10 mouse cellular contexts compared by ENCODE assay signal in the genomic region with DNA sequence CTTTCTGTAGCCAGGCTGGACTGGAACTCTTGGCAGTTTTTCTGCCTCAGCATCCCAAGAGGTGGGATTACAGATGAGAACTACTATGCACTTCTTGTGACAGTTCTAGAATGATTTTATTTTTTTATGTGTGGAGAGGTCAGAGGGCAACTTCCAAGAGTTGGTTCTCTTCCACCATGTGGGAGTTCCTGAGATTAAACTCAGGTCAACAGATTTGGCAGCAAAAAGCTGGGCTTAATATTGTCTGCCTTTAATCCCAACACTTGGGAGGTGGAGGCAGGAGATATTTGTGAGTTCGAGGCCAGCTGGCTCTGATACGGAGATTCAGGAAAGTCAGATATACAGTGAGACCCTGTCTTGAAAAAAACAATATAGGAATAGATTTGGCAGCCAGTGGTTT. TPM values are rescaled to one million over a fixed set of nuclear protein-coding genes. Genes with fewer than 3 reads are reported as not detected.
DNase-seq lines count a peak whose midpoint lies in the region; ATAC-seq and TF ChIP-seq lines count a peak whose summit lies in the region.
"Had no signal": no experiment of that assay in that cellular context is flagged by ENCODE, and none has a peak within 500 bp of the region (broad histone marks: within the 10 kb centered on the region; RNA-seq: fewer than 3 reads in every experiment).

No protein-coding gene starts in this region.

- H3K4me1 ChIP-seq in heart, embryonic 14.5 days (ENCODE audit: control insufficient read depth in 2 of 2, insufficient read depth in 2 of 2, low read length in 2 of 2): peaks cover 0 to 16% of the 10 kb centered on the region in 2 experiments; a peak in 2 of 4 replicates
- peaks cover 11% of the 10 kb centered on the region for H3K4me1 ChIP-seq in heart, adult 2 months (ENCODE audit: control insufficient read depth, insufficient read depth, low read length)
- H3K4me1 ChIP-seq in E14TG2a.4 (replicated peaks; ENCODE audit: low read depth, low read length): peaks cover 70% of the 10 kb centered on the region
- peaks cover 20% of the 10 kb centered on the region for H3K4me1 ChIP-seq in forebrain, postnatal 0 days (ENCODE audit: insufficient read depth)
- peaks cover 29% of the 10 kb centered on the region for H3K4me1 ChIP-seq in liver, postnatal 0 days (ENCODE audit: insufficient read depth)

- TF ChIP-seq CTCF in heart, adult 2 months (IDR thresholded peaks at IDR 0.05): no peak
- TF ChIP-seq CTCF in E14TG2a.4 (conservative IDR thresholded peaks at IDR 0.05; ENCODE audit: low read length): no peak
- no peak for TF ChIP-seq CTCF in forebrain, postnatal 0 days (IDR thresholded peaks at IDR 0.05; ENCODE audit: low read depth)
- TF ChIP-seq CTCF in liver, postnatal 0 days (IDR thresholded peaks at IDR 0.05; ENCODE audit: low read depth): no peak

- peaks cover 10% of the 10 kb centered on the region for H3K79me2 ChIP-seq in heart, adult 2 months (replicated peaks; ENCODE audit: control insufficient read depth, insufficient read depth, low read length)

- H3K36me3 ChIP-seq in heart, embryonic 14.5 days (ENCODE audit: control insufficient read depth, insufficient read depth, low read length): no peaks in the 10 kb centered on the region
- peaks cover 16% of the 10 kb centered on the region for H3K36me3 ChIP-seq in heart, adult 2 months (ENCODE audit: control insufficient read depth, insufficient read depth, low read length)
- peaks cover 45% of the 10 kb centered on the region for H3K36me3 ChIP-seq in E14TG2a.4 (ENCODE audit: insufficient read depth, low read length)
- no peaks in the 10 kb centered on the region for H3K36me3 ChIP-seq in forebrain, postnatal 0 days (ENCODE audit: insufficient read depth)
- H3K36me3 ChIP-seq in liver, postnatal 0 days (replicated peaks; ENCODE audit: insufficient read depth, low read length): no peaks in the 10 kb centered on the region

- no peak for DNase-seq in heart, adult 2 months
- no peak for DNase-seq in forebrain, postnatal 0 days
- DNase-seq in liver, postnatal 0 days: no peak
- no peak for DNase-seq in thymus, postnatal 10 days (ENCODE audit: low spot score in 2 of 2)
- no peak for DNase-seq in spleen, adult 12 weeks (ENCODE audit: low spot score)
- no peak for DNase-seq in cerebellum, adult 8-10 months
- DNase-seq: right cerebral cortex, postnatal 4 days had no signal

- no peak overlapping the region for H3K27ac ChIP-seq in heart, embryonic 14.5 days (replicated peaks in 1 of 2; ENCODE audit: control insufficient read depth in 1 of 2, insufficient read depth in 1 of 2, low read depth in 2 of 2, low read length in 2 of 2)
- no peak overlapping the region for H3K27ac ChIP-seq in heart, adult 2 months
- H3K27ac ChIP-seq in forebrain, postnatal 0 days (ENCODE audit: low read depth, low read length): no peak overlapping the region
- H3K27ac ChIP-seq in liver, postnatal 0 days (ENCODE audit: low read depth): no peak overlapping the region

- H3K27me3 ChIP-seq in heart, embryonic 14.5 days (ENCODE audit: control insufficient read depth, insufficient read depth, low read length): no peaks in the 10 kb centered on the region
- no peaks in the 10 kb centered on the region for H3K27me3 ChIP-seq in heart, adult 2 months (ENCODE audit: control insufficient read depth, insufficient read depth, low read length)
- H3K27me3 ChIP-seq in E14TG2a.4 (ENCODE audit: insufficient read depth, low read length): no peaks in the 10 kb centered on the region
- no peaks in the 10 kb centered on the region for H3K27me3 ChIP-seq in forebrain, postnatal 0 days (ENCODE audit: insufficient read depth, low read length)
- H3K27me3 ChIP-seq in liver, postnatal 0 days (ENCODE audit: insufficient read depth, low read length): no peaks in the 10 kb centered on the region

- TF ChIP-seq EP300 in heart, adult 2 months (IDR thresholded peaks at IDR 0.05; ENCODE audit: insufficient read depth, low read depth, low read length): no peak
- TF ChIP-seq EP300 in liver, postnatal 0 days (IDR thresholded peaks at IDR 0.05; ENCODE audit: low read depth): no peak

- no peak for ATAC-seq in heart, embryonic 14.5 days (ENCODE audit: insufficient number of reproducible peaks, insufficient read depth, low FRiP score, low read depth)
- ATAC-seq in forebrain, postnatal 0 days: no peak
- ATAC-seq in liver, postnatal 0 days: no peak

- intact Hi-C loops in heart, adult 2 months (cut with DNase I): no loop called here

- H3K9ac ChIP-seq in heart, embryonic 14.5 days (ENCODE audit: low read length): no peak overlapping the region
- no peak overlapping the region for H3K9ac ChIP-seq in heart, adult 2 months (ENCODE audit: low read depth, low read length)
- no peak overlapping the region for H3K9ac ChIP-seq in forebrain, postnatal 0 days
- H3K9ac ChIP-seq in liver, postnatal 0 days (replicated peaks): no peak overlapping the region

- 52% methylated on average over 2 of the region's 2 CpGs for WGBS in heart, embryonic 14.5 days
- 21% methylated on average over 2 of the region's 2 CpGs for WGBS in heart, adult 2 months
- WGBS in forebrain, postnatal 0 days: 51% methylated on average over 2 of the region's 2 CpGs
- 53% methylated on average over 2 of the region's 2 CpGs for WGBS in liver, postnatal 0 days (ENCODE audit: insufficient replicate concordance)

- TF ChIP-seq POLR2A in heart, adult 2 months (IDR thresholded peaks at IDR 0.05; ENCODE audit: insufficient read depth, low read depth, low read length): no peak

- peak overlapping the region; percentile 75 for H3K4me2 ChIP-seq in heart, embryonic 14.5 days (ENCODE audit: low read length)
- H3K4me2 ChIP-seq in forebrain, postnatal 0 days (ENCODE audit: low read depth): peak overlapping the region; percentile 81; the same call in 1 of the 2 replicates
- peak overlapping the region; percentile 80 for H3K4me2 ChIP-seq in liver, postnatal 0 days (ENCODE audit: low read depth, low read length)

- H3K4me3 ChIP-seq in heart, embryonic 14.5 days (ENCODE audit: control insufficient read depth in 1 of 2, insufficient read depth in 1 of 2, low read depth in 1 of 2, low read length in 2 of 2): peak overlapping the region in 1 of 2 experiments; percentile 99; a peak in 1 of 4 replicates
- H3K4me3 ChIP-seq in heart, adult 2 months: no peak overlapping the region
- peak overlapping the region; percentile 97 for H3K4me3 ChIP-seq in E14TG2a.4 (replicated peaks; ENCODE audit: low read length)
- H3K4me3 ChIP-seq in forebrain, postnatal 0 days (ENCODE audit: low read depth, low read length): 0 out of 2 replicates have a peak overlapping the region, but pooled peaks have one; percentile 93
- H3K4me3 ChIP-seq in liver, postnatal 0 days (ENCODE audit: low read depth, low read length): no peak overlapping the region

- no peaks in the 10 kb centered on the region for H3K9me3 ChIP-seq in heart, embryonic 14.5 days (ENCODE audit: control insufficient read depth, low read length)
- H3K9me3 ChIP-seq in E14TG2a.4 (ENCODE audit: low read length): no peaks in the 10 kb centered on the region
- no peaks in the 10 kb centered on the region for H3K9me3 ChIP-seq in forebrain, postnatal 0 days (ENCODE audit: low read length)
- H3K9me3 ChIP-seq in liver, postnatal 0 days (ENCODE audit: low read length): no peaks in the 10 kb centered on the region

RNA-seq across cellular contexts. Expression of gene Naa15, which starts 3.0 kb away (rescaled TPM):
- 28.9 and 30.7 TPM in 2 replicates for polyA plus RNA-seq in heart, embryonic 14.5 days (2014; fragmentation: Nextera tagmentation; extraction: Ambion mirVana)
- 10 to 100 TPM; 45.9 to 55.0 TPM for total RNA-seq in heart, adult 2 months (2021)
- 4.9 and 10.8 TPM in 2 replicates for polyA plus RNA-seq in heart, adult 2 months (2012; rRNA removed)
- 28.3 and 36.9 TPM in 2 replicates for total RNA-seq in forebrain, postnatal 0 days (2014; rRNA removed)
- 21.4 and 29.7 TPM in 2 replicates for polyA plus RNA-seq in forebrain, postnatal 0 days (2015; fragmentation: Nextera tagmentation; extraction: Ambion mirVana)
- polyA plus RNA-seq in liver, postnatal 0 days (2015; fragmentation: Nextera tagmentation; extraction: Ambion mirVana): 11.3 and 11.9 TPM in 2 replicates

RNA-seq across cellular contexts. Expression of gene Ndufc1, which starts 9.2 kb away (rescaled TPM):
- polyA plus RNA-seq in heart, embryonic 14.5 days (2014; fragmentation: Nextera tagmentation; extraction: Ambion mirVana): 1,752 and 1,832 TPM in 2 replicates
- 1,000 to 10,000 TPM; 1,555 to 1,819 TPM for total RNA-seq in heart, adult 2 months (2021)
- polyA plus RNA-seq in heart, adult 2 months (2012; rRNA removed): 526 and 770 TPM in 2 replicates
- 78.2 and 186 TPM in 2 replicates for total RNA-seq in forebrain, postnatal 0 days (2014; rRNA removed)
- polyA plus RNA-seq in forebrain, postnatal 0 days (2015; fragmentation: Nextera tagmentation; extraction: Ambion mirVana): 871 and 1,036 TPM in 2 replicates
- polyA plus RNA-seq in liver, postnatal 0 days (2015; fragmentation: Nextera tagmentation; extraction: Ambion mirVana): 766 and 780 TPM in 2 replicates

RNA-seq across cellular contexts. Expression of gene Mgarp, which starts 21.4 kb away (rescaled TPM):
- polyA plus RNA-seq in heart, embryonic 14.5 days (2014; fragmentation: Nextera tagmentation; extraction: Ambion mirVana): 7.7 and 8.6 TPM in 2 replicates
- under 1 TPM in 1 of 2 experiments, not detected in 1; 0.70 TPM for total RNA-seq in heart, adult 2 months (2021)
- 0.12 and 0.41 TPM in 2 replicates for polyA plus RNA-seq in heart, adult 2 months (2012; rRNA removed)
- 0.54 and 0.67 TPM in 2 replicates for total RNA-seq in forebrain, postnatal 0 days (2014; rRNA removed)
- polyA plus RNA-seq in forebrain, postnatal 0 days (2015; fragmentation: Nextera tagmentation; extraction: Ambion mirVana): 0.42 and 0.53 TPM in 2 replicates
- 0.34 and 0.60 TPM in 2 replicates for polyA plus RNA-seq in liver, postnatal 0 days (2015; fragmentation: Nextera tagmentation; extraction: Ambion mirVana)
- total RNA-seq: left cerebral cortex, postnatal 10 days had no signal

Comparison
In these comparisons a context has a peak if more than half of its experiments do, and no peak if none do; other contexts are left out.
1. H3K4me3 ChIP-seq: peak in E14TG2a.4 (single experiment) and forebrain, postnatal 0 days (single experiment); none in heart, adult 2 months (single experiment) and liver, postnatal 0 days (single experiment).
2. Peak in every context shown above with its lines, with median percentiles within 50 percentile points of each other: H3K4me2 ChIP-seq.